Mouse (Mus musculus): Measurements from ENCODE around the gene Nudt8. TPM values are rescaled to one million over a fixed set of nuclear protein-coding genes. Genes with fewer than 3 reads are reported as not detected.

Gene Nudt8
- total and polyA plus RNA-seq, 3 experiments, result 25.1 to 65.9 (median 27.0) TPM

GRCm38 (mm10) chr19:3988066-3988465, 12.3 kb upstream of the Nudt8 start:
- no peak for DNase-seq

- no peak for DNase-seq
Observed at GRCm38 (mm10) chr19:3988750-3989149, 11.6 kb upstream of the Nudt8 start.

- DNase-seq, result no peak
Observed at GRCm38 (mm10) chr19:3990804-3991203, 9.6 kb upstream of the Nudt8 start.

- no peak for DNase-seq
Observed at GRCm38 (mm10) chr19:3991562-3991961, 8.8 kb upstream of the Nudt8 start.

GRCm38 (mm10) chr19:3991966-3992365, 8.4 kb upstream of the Nudt8 start:
- DNase-seq, result no peak

GRCm38 (mm10) chr19:3992416-3992815, 8.0 kb upstream of the Nudt8 start, which contains the start of gene Tbx10:
Gene Tbx10 (plus strand): TSS chr19:3992752.
- DNase-seq, result no peak

- no peak for DNase-seq
Observed at GRCm38 (mm10) chr19:3994932-3995331, 5.4 kb upstream of the Nudt8 start.

GRCm38 (mm10) chr19:3995505-3995904, 4.9 kb upstream of the Nudt8 start:
- no peak for DNase-seq

- DNase-seq, result no peak
Observed at GRCm38 (mm10) chr19:3996106-3996505, 4.3 kb upstream of the Nudt8 start.

GRCm38 (mm10) chr19:3996747-3997146, 3.6 kb upstream of the Nudt8 start:
- DNase-seq, result no peak

- DNase-seq, result no peak
Observed at GRCm38 (mm10) chr19:3997231-3997630, 3.1 kb upstream of the Nudt8 start.

GRCm38 (mm10) chr19:3998335-3998734, 2.0 kb upstream of the Nudt8 start:
- DNase-seq, result no peak

GRCm38 (mm10) chr19:3999121-3999730, 1.2 kb upstream of the Nudt8 start:
- DNase-seq, result no peak

GRCm38 (mm10) chr19:4000949-4001525, 657 bp downstream of the Nudt8 start:
- DNase-seq, result no peak

GRCm38 (mm10) chr19:4001752-4002151, 1.4 kb downstream of the Nudt8 start:
- DNase-seq, result no peak

- DNase-seq, result no peak
Observed at GRCm38 (mm10) chr19:4003112-4003511, 2.7 kb downstream of the Nudt8 start, which contains the start of gene Doc2g. Gene Doc2g (plus strand): TSS chr19:4003313.

- DNase-seq, result no peak
Observed at GRCm38 (mm10) chr19:4003641-4004040, 3.3 kb downstream of the Nudt8 start.

- DNase-seq, result no peak
Observed at GRCm38 (mm10) chr19:4004331-4004730, 4.0 kb downstream of the Nudt8 start.

- DNase-seq, result no peak
Observed at GRCm38 (mm10) chr19:4005091-4005490, 4.7 kb downstream of the Nudt8 start.

- DNase-seq, result no peak
Observed at GRCm38 (mm10) chr19:4005971-4006370, 5.6 kb downstream of the Nudt8 start.

- no peak for DNase-seq
Observed at GRCm38 (mm10) chr19:4011086-4011485, 10.7 kb downstream of the Nudt8 start.

GRCm38 (mm10) chr19:4012432-4013022, 12.1 kb downstream of the Nudt8 start, which contains the start of gene Ndufv1:
Gene Ndufv1 (minus strand): TSS chr19:4012806.
- peak; percentile 98 for DNase-seq

GRCm38 (mm10) chr19:4013066-4013465, 12.7 kb downstream of the Nudt8 start:
- DNase-seq, result no peak

GRCm38 (mm10) chr19:4014802-4015201, 14.4 kb downstream of the Nudt8 start:
- DNase-seq, result no peak
